10 mouse cellular contexts compared by ENCODE assay signal in the genomic region with DNA sequence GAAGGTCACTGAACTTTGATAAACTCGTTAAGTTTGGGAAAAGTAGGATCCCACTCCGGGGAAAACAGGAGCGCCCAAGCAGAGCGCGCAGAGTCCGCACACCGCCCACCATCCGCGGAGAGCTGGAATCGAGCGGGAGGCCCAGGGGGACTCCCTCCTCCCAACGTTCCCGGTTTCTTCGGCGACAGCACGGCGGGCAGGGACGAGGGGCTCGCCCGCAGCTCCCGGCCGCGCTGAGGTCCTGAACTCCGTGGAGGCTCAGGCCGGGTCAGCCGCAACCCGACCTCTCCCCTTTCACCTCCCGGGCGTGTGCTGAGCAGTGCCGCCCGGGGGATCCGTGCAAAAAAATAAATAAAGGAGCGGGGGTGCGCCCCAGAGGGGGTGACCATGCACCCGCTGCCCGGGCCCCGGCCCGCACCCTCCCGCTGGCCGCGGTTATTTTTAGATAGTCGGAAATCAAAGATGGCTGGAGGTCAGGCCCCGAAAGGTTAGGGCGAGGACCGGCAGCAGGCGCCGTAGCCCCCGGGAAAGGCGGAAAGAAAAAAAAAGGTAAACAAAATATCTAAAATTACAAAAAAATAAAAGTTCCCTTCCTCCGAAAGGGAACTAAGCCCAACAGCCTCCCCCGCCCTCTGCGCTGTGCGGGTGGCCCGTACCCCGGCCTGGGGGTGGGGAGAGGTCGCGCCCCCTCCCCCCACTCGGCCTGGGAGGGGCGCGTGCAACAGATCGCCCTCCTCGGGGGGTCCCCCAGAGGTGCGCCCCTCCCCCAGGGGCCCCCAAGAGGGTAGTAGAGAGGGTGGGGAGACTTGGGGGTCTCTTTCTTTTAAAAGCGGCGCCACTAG. TPM values are rescaled to one million over a fixed set of nuclear protein-coding genes. Genes with fewer than 3 reads are reported as not detected.
DNase-seq lines count a peak whose midpoint lies in the region; ATAC-seq and TF ChIP-seq lines count a peak whose summit lies in the region.
"Had no signal": no experiment of that assay in that cellular context is flagged by ENCODE, and none has a peak within 500 bp of the region (broad histone marks: within the 10 kb centered on the region; RNA-seq: fewer than 3 reads in every experiment).

No protein-coding gene starts in this region.

- H3K36me3 ChIP-seq in kidney, embryonic 16.5 days (ENCODE audit: insufficient read depth, low read length): no peaks in the 10 kb centered on the region
- H3K36me3 ChIP-seq in forebrain, embryonic 14.5 days (ENCODE audit: control insufficient read depth, insufficient read depth, low read length): no peaks in the 10 kb centered on the region
- no peaks in the 10 kb centered on the region for H3K36me3 ChIP-seq in hindbrain, postnatal 0 days (ENCODE audit: insufficient read depth, low read length)
- no peaks in the 10 kb centered on the region for H3K36me3 ChIP-seq in neural tube, embryonic 11.5 days (ENCODE audit: control insufficient read depth, insufficient read depth, low read length)
- H3K36me3 ChIP-seq in thymus, adult 2 months (ENCODE audit: control insufficient read depth, insufficient read depth, low read length): no peaks in the 10 kb centered on the region

- peak overlapping the region; percentile 37; the same call in 1 of the 2 replicates for H3K9ac ChIP-seq in kidney, embryonic 16.5 days (replicated peaks; ENCODE audit: low read length)
- peak overlapping the region; percentile 68 for H3K9ac ChIP-seq in forebrain, embryonic 14.5 days (ENCODE audit: low read length)
- H3K9ac ChIP-seq in hindbrain, postnatal 0 days (replicated peaks; ENCODE audit: low read length): no peak overlapping the region
- H3K9ac ChIP-seq in neural tube, embryonic 11.5 days (ENCODE audit: low read length): peak overlapping the region; percentile 81

- no peak for TF ChIP-seq CTCF in hindbrain, postnatal 0 days (IDR thresholded peaks at IDR 0.05; ENCODE audit: low read depth)
- no peak for TF ChIP-seq CTCF in thymus, adult 2 months (IDR thresholded peaks at IDR 0.05; ENCODE audit: borderline replicate concordance, control insufficient read depth, extremely low read depth, insufficient read depth, low read length, poor library complexity)

- peak overlapping the region; percentile 45 for H3K4me3 ChIP-seq in kidney, embryonic 16.5 days (ENCODE audit: low read length)
- H3K4me3 ChIP-seq in forebrain, embryonic 14.5 days (ENCODE audit: low read depth, low read length): peak overlapping the region; percentile 44
- H3K4me3 ChIP-seq in hindbrain, postnatal 0 days (ENCODE audit: low read length): peak overlapping the region; percentile 38
- peak overlapping the region; percentile 65 for H3K4me3 ChIP-seq in neural tube, embryonic 11.5 days (ENCODE audit: low read depth, low read length)
- H3K4me3 ChIP-seq in thymus, adult 2 months (ENCODE audit: control insufficient read depth, insufficient read depth, low read length): no peak overlapping the region

- peak; percentile 52; the same call in 1 of the 2 replicates for ATAC-seq in kidney, embryonic 16.5 days (ENCODE audit: low FRiP score, low TSS enrichment)
- ATAC-seq in forebrain, embryonic 14.5 days: peak; percentile 24
- no peak for ATAC-seq in hindbrain, postnatal 0 days
- ATAC-seq in neural tube, embryonic 11.5 days (ENCODE audit: insufficient read depth, low FRiP score, low TSS enrichment): no peak

- no peaks in the 10 kb centered on the region for H3K9me3 ChIP-seq in kidney, embryonic 16.5 days (ENCODE audit: low read length)
- no peaks in the 10 kb centered on the region for H3K9me3 ChIP-seq in forebrain, embryonic 14.5 days (replicated peaks; ENCODE audit: control insufficient read depth, low read length)
- H3K9me3 ChIP-seq in hindbrain, postnatal 0 days (ENCODE audit: low read length): no peaks in the 10 kb centered on the region
- H3K9me3 ChIP-seq in neural tube, embryonic 11.5 days (ENCODE audit: control insufficient read depth, low read length): no peaks in the 10 kb centered on the region

- peaks cover 96% of the 10 kb centered on the region for H3K27me3 ChIP-seq in kidney, embryonic 16.5 days (ENCODE audit: insufficient read depth, low read length)
- H3K27me3 ChIP-seq in forebrain, embryonic 14.5 days (replicated peaks; ENCODE audit: control insufficient read depth, insufficient read depth, low read length): peaks cover 44% of the 10 kb centered on the region
- peaks cover 65% of the 10 kb centered on the region for H3K27me3 ChIP-seq in hindbrain, postnatal 0 days (ENCODE audit: insufficient read depth, low read length)
- 0 out of 2 replicates have a peak, but pooled peaks cover 7% of the 10 kb centered on the region for H3K27me3 ChIP-seq in neural tube, embryonic 11.5 days (ENCODE audit: control insufficient read depth, insufficient read depth, low read length)
- peaks cover 16% of the 10 kb centered on the region for H3K27me3 ChIP-seq in thymus, adult 2 months (ENCODE audit: control insufficient read depth, insufficient read depth, low read length)

- no peak for TF ChIP-seq POLR2A in thymus, adult 2 months (IDR thresholded peaks at IDR 0.05; ENCODE audit: control insufficient read depth, extremely low read depth, insufficient read depth, low read length, poor library complexity)

- H3K4me1 ChIP-seq in kidney, embryonic 16.5 days (ENCODE audit: insufficient read depth, low read length): peaks cover 22% of the 10 kb centered on the region
- peaks cover 33% of the 10 kb centered on the region for H3K4me1 ChIP-seq in forebrain, embryonic 14.5 days (ENCODE audit: control insufficient read depth, insufficient read depth, low read length)
- H3K4me1 ChIP-seq in hindbrain, postnatal 0 days (ENCODE audit: insufficient read depth, low read length): no peaks in the 10 kb centered on the region
- peaks cover 31% of the 10 kb centered on the region for H3K4me1 ChIP-seq in neural tube, embryonic 11.5 days (ENCODE audit: control insufficient read depth, insufficient read depth, low read length)
- no peaks in the 10 kb centered on the region for H3K4me1 ChIP-seq in thymus, adult 2 months (replicated peaks; ENCODE audit: control insufficient read depth, insufficient read depth, low read length)

- H3K4me2 ChIP-seq in kidney, embryonic 16.5 days (replicated peaks; ENCODE audit: low read depth, low read length): peak overlapping the region; percentile 69
- H3K4me2 ChIP-seq in forebrain, embryonic 14.5 days (ENCODE audit: low read length): peak overlapping the region; percentile 91
- H3K4me2 ChIP-seq in hindbrain, postnatal 0 days (ENCODE audit: low read depth, low read length): peak overlapping the region; percentile 59
- H3K4me2 ChIP-seq in neural tube, embryonic 11.5 days (ENCODE audit: low read depth): peak overlapping the region; percentile 97

- DNase-seq in kidney, adult 11 months: no peak
- DNase-seq in forebrain, embryonic 14.5 days (ENCODE audit: low spot score): peak; percentile 37
- DNase-seq in hindbrain, postnatal 0 days (ENCODE audit: low spot score): no peak
- peak; percentile 61 for DNase-seq in neural tube, embryonic 11.5 days (ENCODE audit: low spot score)
- DNase-seq in layer of hippocampus, adult 18-20 months (ENCODE audit: low spot score in 2 of 2): no peak
- no peak for DNase-seq in lung, postnatal 14 days
- DNase-seq in thymus, adult 2 months: no peak

- no peak overlapping the region for H3K27ac ChIP-seq in kidney, embryonic 16.5 days (ENCODE audit: low read length)
- H3K27ac ChIP-seq in forebrain, embryonic 14.5 days (ENCODE audit: low read depth, low read length): peak overlapping the region; percentile 46; the same call in 1 of the 2 replicates
- no peak overlapping the region for H3K27ac ChIP-seq in hindbrain, postnatal 0 days
- H3K27ac ChIP-seq in neural tube, embryonic 11.5 days (ENCODE audit: low read depth, low read length): peak overlapping the region; percentile 75
- H3K27ac ChIP-seq in thymus, adult 2 months (ENCODE audit: control insufficient read depth, insufficient read depth, low read length): no peak overlapping the region

- under 1% methylated on average over 61 of the region's 65 CpGs for WGBS in kidney, embryonic 16.5 days
- under 1% methylated on average over 59 of the region's 65 CpGs for WGBS in forebrain, embryonic 14.5 days
- 1% methylated on average over 64 of the region's 65 CpGs for WGBS in hindbrain, postnatal 0 days
- 0% methylated on average over 65 of the region's 65 CpGs for WGBS in neural tube, embryonic 11.5 days
- WGBS in thymus, adult 2 months: 4% methylated on average over 65 of the region's 65 CpGs

RNA-seq across cellular contexts. Expression of gene Sall4, which starts 1.8 kb away (rescaled TPM):
- polyA plus RNA-seq in kidney, embryonic 16.5 days (2015; fragmentation: Nextera tagmentation; extraction: Ambion mirVana): 0.09 and 0.23 TPM in 2 replicates
- 0.71 and 1.1 TPM in 2 replicates for polyA plus RNA-seq in forebrain, embryonic 14.5 days (2014; fragmentation: Nextera tagmentation; extraction: Ambion mirVana)
- total RNA-seq in hindbrain, postnatal 0 days (2014; rRNA removed): 0.31 and 0.32 TPM in 2 replicates
- 0.10 and 0.16 TPM in 2 replicates for polyA plus RNA-seq in hindbrain, postnatal 0 days (2015; fragmentation: Nextera tagmentation; extraction: Ambion mirVana)
- polyA plus RNA-seq in neural tube, embryonic 11.5 days (2014; fragmentation: Nextera tagmentation; extraction: Ambion mirVana): 7.7 and 8.1 TPM in 2 replicates
- total RNA-seq in layer of hippocampus, adult 18-20 months (2021): 1 to 10 TPM in 1 of 2 experiments, under 1 TPM in 1; 0.96 to 1.2 TPM
- polyA plus RNA-seq in thymus, adult 2 months (2012; rRNA removed): 0.04 TPM in 1 of 2 replicates, not detected in the other
- total RNA-seq: CH12.LX; common myeloid progenitor, adult 5-6 weeks had no signal

RNA-seq across cellular contexts. Expression of gene Atp9a, which starts 23.7 kb away (rescaled TPM):
- 10.3 and 12.4 TPM in 2 replicates for polyA plus RNA-seq in kidney, embryonic 16.5 days (2015; fragmentation: Nextera tagmentation; extraction: Ambion mirVana)
- polyA plus RNA-seq in forebrain, embryonic 14.5 days (2014; fragmentation: Nextera tagmentation; extraction: Ambion mirVana): 42.4 and 46.2 TPM in 2 replicates
- total RNA-seq in hindbrain, postnatal 0 days (2014; rRNA removed): 577 and 607 TPM in 2 replicates
- polyA plus RNA-seq in hindbrain, postnatal 0 days (2015; fragmentation: Nextera tagmentation; extraction: Ambion mirVana): 127 and 130 TPM in 2 replicates
- polyA plus RNA-seq in neural tube, embryonic 11.5 days (2014; fragmentation: Nextera tagmentation; extraction: Ambion mirVana): 24.7 and 30.4 TPM in 2 replicates
- total RNA-seq in layer of hippocampus, adult 18-20 months (2021): 100 to 1,000 TPM; 366 to 370 TPM
- polyA plus RNA-seq in thymus, adult 2 months (2012; rRNA removed): 20.5 and 29.9 TPM in 2 replicates
- total RNA-seq: common myeloid progenitor, adult 5-6 weeks had no signal

Comparison
In these comparisons a context has a peak if more than half of its experiments do, and no peak if none do; other contexts are left out.
1. ATAC-seq: peak in kidney, embryonic 16.5 days (single experiment) and forebrain, embryonic 14.5 days (single experiment); none in hindbrain, postnatal 0 days (single experiment) and neural tube, embryonic 11.5 days (single experiment).
2. H3K27ac ChIP-seq: peak in forebrain, embryonic 14.5 days (single experiment) and neural tube, embryonic 11.5 days (single experiment); none in kidney, embryonic 16.5 days (single experiment), hindbrain, postnatal 0 days (single experiment) and thymus, adult 2 months (single experiment).
3. DNase-seq: peak in forebrain, embryonic 14.5 days (single experiment) and neural tube, embryonic 11.5 days (single experiment); none in kidney, adult 11 months (single experiment), hindbrain, postnatal 0 days (single experiment), layer of hippocampus, adult 18-20 months (0 of 2), lung, postnatal 14 days (single experiment) and thymus, adult 2 months (single experiment).
4. Peak in every context shown above with its lines, with median percentiles within 50 percentile points of each other: H3K4me2 ChIP-seq.